ENCODE assay signal across 20 mouse cellular contexts in the genomic region with DNA sequence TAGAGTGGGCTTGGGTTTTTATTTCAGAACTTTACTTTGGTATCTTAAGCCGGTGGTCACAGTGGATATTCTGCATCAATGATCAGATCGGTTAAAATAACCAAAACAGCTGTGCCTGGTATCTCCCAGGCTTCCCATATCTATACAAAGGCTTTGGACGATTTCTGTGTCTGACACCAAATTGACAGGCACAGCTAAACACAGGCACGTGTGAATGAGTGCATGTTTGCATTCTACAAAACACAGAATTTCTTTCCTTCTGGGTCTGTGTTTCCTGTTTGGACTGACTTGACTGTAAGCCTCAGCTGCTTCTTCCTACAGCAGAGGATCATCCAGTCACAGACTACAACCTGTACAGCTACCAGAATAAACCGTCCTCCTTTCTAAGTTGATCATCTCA.
DNase-seq lines count a peak whose midpoint lies in the region; ATAC-seq and TF ChIP-seq lines count a peak whose summit lies in the region.
"Had no signal": no experiment of that assay in that cellular context is flagged by ENCODE, and none has a peak within 500 bp of the region (broad histone marks: within the 10 kb centered on the region; RNA-seq: fewer than 3 reads in every experiment).

No protein-coding gene starts in this region.

- no peaks in the 10 kb centered on the region for H3K4me1 ChIP-seq in hindbrain, embryonic 11.5 days (replicated peaks; ENCODE audit: control insufficient read depth, insufficient read depth, low read length)
- peaks cover 20% of the 10 kb centered on the region for H3K4me1 ChIP-seq in hindbrain, embryonic 10.5 days (replicated peaks)
- H3K4me1 ChIP-seq in midbrain, embryonic 16.5 days (ENCODE audit: control insufficient read depth, insufficient read depth, low read length): peaks cover 3% of the 10 kb centered on the region; the same call in 1 of the 2 replicates
- H3K4me1 ChIP-seq in midbrain, postnatal 0 days (ENCODE audit: insufficient read depth, low read length): no peaks in the 10 kb centered on the region
- H3K4me1 ChIP-seq in hindbrain, embryonic 16.5 days (ENCODE audit: control insufficient read depth, insufficient read depth, low read depth, low read length): no peaks in the 10 kb centered on the region; the same call in none of the 2 replicates

- no peak for ATAC-seq in hindbrain, embryonic 11.5 days (ENCODE audit: low FRiP score)
- ATAC-seq in midbrain, embryonic 16.5 days: no peak
- no peak for ATAC-seq in midbrain, postnatal 0 days (ENCODE audit: low FRiP score)
- ATAC-seq in hindbrain, embryonic 16.5 days: no peak
- ATAC-seq: activated CD4-positive, CD25-positive, alpha-beta regulatory T cell, adult 4 months; inflammation-experienced regulatory T-cells, adult 6 months had no signal

- TF ChIP-seq CTCF in midbrain, postnatal 0 days (IDR thresholded peaks at IDR 0.05): no peak

- no peaks in the 10 kb centered on the region for H3K36me3 ChIP-seq in hindbrain, embryonic 11.5 days (ENCODE audit: control insufficient read depth, insufficient read depth, low read length)
- peaks cover 14% of the 10 kb centered on the region for H3K36me3 ChIP-seq in hindbrain, embryonic 10.5 days
- 0 out of 2 replicates have a peak, but pooled peaks cover 2% of the 10 kb centered on the region for H3K36me3 ChIP-seq in midbrain, embryonic 16.5 days (ENCODE audit: control insufficient read depth, insufficient read depth, low read length)
- no peaks in the 10 kb centered on the region for H3K36me3 ChIP-seq in midbrain, postnatal 0 days (ENCODE audit: insufficient read depth, low read length)
- 0 out of 2 replicates have a peak, but pooled peaks cover 2% of the 10 kb centered on the region for H3K36me3 ChIP-seq in hindbrain, embryonic 16.5 days (ENCODE audit: control insufficient read depth, insufficient read depth, low read length)
- H3K36me3 ChIP-seq: forebrain, embryonic 15.5 days; neural tube, embryonic 12.5 days had no signal

- H3K4me2 ChIP-seq in hindbrain, embryonic 11.5 days (replicated peaks; ENCODE audit: low read depth, low read length): no peak overlapping the region
- H3K4me2 ChIP-seq in midbrain, embryonic 16.5 days (ENCODE audit: low read length): no peak overlapping the region
- H3K4me2 ChIP-seq in midbrain, postnatal 0 days (ENCODE audit: low read depth, low read length, poor library complexity, severe bottlenecking): no peak overlapping the region
- H3K4me2 ChIP-seq in hindbrain, embryonic 16.5 days (ENCODE audit: low read length): no peak overlapping the region
- H3K4me2 ChIP-seq: forebrain, embryonic 15.5 days; neural tube, embryonic 12.5 days had no signal

- no peak overlapping the region for H3K4me3 ChIP-seq in hindbrain, embryonic 11.5 days (ENCODE audit: low read depth, low read length)
- no peak overlapping the region for H3K4me3 ChIP-seq in hindbrain, embryonic 10.5 days
- H3K4me3 ChIP-seq in midbrain, embryonic 16.5 days (ENCODE audit: low read depth, low read length): no peak overlapping the region
- H3K4me3 ChIP-seq in midbrain, postnatal 0 days (ENCODE audit: low read depth, low read length): no peak overlapping the region
- H3K4me3 ChIP-seq in hindbrain, embryonic 16.5 days (ENCODE audit: low read length): no peak overlapping the region
- H3K4me3 ChIP-seq: erythroblast, embryonic 14.5 days; forebrain, embryonic 15.5 days; neural tube, embryonic 12.5 days had no signal

- no peak overlapping the region for H3K9ac ChIP-seq in hindbrain, embryonic 11.5 days (ENCODE audit: low read depth, low read length)
- no peak overlapping the region for H3K9ac ChIP-seq in midbrain, embryonic 16.5 days (ENCODE audit: low read depth, low read length)
- H3K9ac ChIP-seq in midbrain, postnatal 0 days (replicated peaks; ENCODE audit: low read length, poor library complexity, severe bottlenecking): no peak overlapping the region
- no peak overlapping the region for H3K9ac ChIP-seq in hindbrain, embryonic 16.5 days (ENCODE audit: low read depth, low read length)
- H3K9ac ChIP-seq: forebrain, embryonic 15.5 days; neural tube, embryonic 12.5 days had no signal

- no peaks in the 10 kb centered on the region for H3K9me3 ChIP-seq in hindbrain, embryonic 11.5 days (ENCODE audit: control insufficient read depth, low read length)
- H3K9me3 ChIP-seq in hindbrain, embryonic 10.5 days: no peaks in the 10 kb centered on the region
- H3K9me3 ChIP-seq in midbrain, embryonic 16.5 days (replicated peaks; ENCODE audit: control insufficient read depth, low read length, poor library complexity, severe bottlenecking): no peaks in the 10 kb centered on the region
- H3K9me3 ChIP-seq in midbrain, postnatal 0 days (ENCODE audit: low read length): no peaks in the 10 kb centered on the region
- no peaks in the 10 kb centered on the region for H3K9me3 ChIP-seq in hindbrain, embryonic 16.5 days (ENCODE audit: control insufficient read depth, low read length)
- H3K9me3 ChIP-seq: forebrain, embryonic 15.5 days; G1E; neural tube, embryonic 12.5 days had no signal

- H3K27me3 ChIP-seq in hindbrain, embryonic 11.5 days (ENCODE audit: control insufficient read depth, insufficient read depth, low read length): no peaks in the 10 kb centered on the region
- H3K27me3 ChIP-seq in hindbrain, embryonic 10.5 days (ENCODE audit: insufficient read depth, poor library complexity, severe bottlenecking): no peaks in the 10 kb centered on the region
- H3K27me3 ChIP-seq in midbrain, embryonic 16.5 days (ENCODE audit: control insufficient read depth, insufficient read depth, low read depth, low read length): no peaks in the 10 kb centered on the region
- no peaks in the 10 kb centered on the region for H3K27me3 ChIP-seq in midbrain, postnatal 0 days (ENCODE audit: insufficient read depth, low read length)
- no peaks in the 10 kb centered on the region for H3K27me3 ChIP-seq in hindbrain, embryonic 16.5 days (replicated peaks; ENCODE audit: control insufficient read depth, insufficient read depth, low read length)
- H3K27me3 ChIP-seq: forebrain, embryonic 15.5 days; neural tube, embryonic 12.5 days had no signal

- DNase-seq in hindbrain, embryonic 11.5 days (ENCODE audit: low spot score): no peak
- DNase-seq in hindbrain, embryonic 10.5 days (ENCODE audit: low spot score): no peak
- no peak for DNase-seq in midbrain, postnatal 0 days (ENCODE audit: low spot score)
- DNase-seq in adrenal gland, adult 8-10 months: no peak
- DNase-seq in heart, postnatal 36 days: no peak
- DNase-seq in frontal cortex, postnatal 25 days (ENCODE audit: low spot score in 2 of 2): no peak
- DNase-seq: adrenal gland, postnatal 14 days; kidney, adult 8-10 months; kidney, postnatal 25 days; liver; right cerebral cortex, postnatal 14 days; thymus, postnatal 4 days had no signal

- 0 out of 2 replicates have a peak overlapping the region, but pooled peaks have one; percentile 24 for H3K27ac ChIP-seq in hindbrain, embryonic 11.5 days (ENCODE audit: low read depth, low read length)
- no peak overlapping the region for H3K27ac ChIP-seq in hindbrain, embryonic 10.5 days
- peak overlapping the region; percentile 28; the same call in 1 of the 2 replicates for H3K27ac ChIP-seq in midbrain, embryonic 16.5 days (ENCODE audit: low read length)
- H3K27ac ChIP-seq in midbrain, postnatal 0 days (ENCODE audit: low read depth, low read length): no peak overlapping the region
- peak overlapping the region; percentile 61 for H3K27ac ChIP-seq in hindbrain, embryonic 16.5 days (ENCODE audit: low read depth, low read length)
- H3K27ac ChIP-seq: forebrain, embryonic 15.5 days; neural tube, embryonic 12.5 days had no signal

- 69% methylated on average over 5 of the region's 5 CpGs for WGBS in hindbrain, embryonic 11.5 days
- 77% methylated on average over 5 of the region's 5 CpGs for WGBS in hindbrain, embryonic 10.5 days
- WGBS in midbrain, embryonic 16.5 days: 65% methylated on average over 5 of the region's 5 CpGs
- 70% methylated on average over 5 of the region's 5 CpGs for WGBS in midbrain, postnatal 0 days
- WGBS in hindbrain, embryonic 16.5 days: 64% methylated on average over 5 of the region's 5 CpGs

- intact Hi-C loops in heart, postnatal 36 days (cut with DNase I): no loop called here

Comparison
In these comparisons a context has a peak if more than half of its experiments do, and no peak if none do; other contexts are left out.
1. H3K27ac ChIP-seq: peak in hindbrain, embryonic 11.5 days (single experiment), midbrain, embryonic 16.5 days (single experiment) and hindbrain, embryonic 16.5 days (single experiment); none in hindbrain, embryonic 10.5 days (single experiment) and midbrain, postnatal 0 days (single experiment).